Mouse (Mus musculus) intestine, embryonic 16.5 days (tissue): ENCODE data around the gene Zswim9. TPM values are rescaled to one million over a fixed set of nuclear protein-coding genes. Genes with fewer than 3 reads are reported as not detected.

ENCODE experiments used
- ATAC-seq: fragments of 200-750 bp; cut with Nextera tagmentation; 2 replicates; pipeline ENCODE4 v1.8.0; 2017; ENCODE audit warnings: moderate TSS enrichment, moderate library complexity
- H3K27ac ChIP-seq: fragments of 300-500 bp; sonication (generic); 2 replicates; pipeline ENCODE4 v1.5.1; 2014; ENCODE audit warnings: mild to moderate bottlenecking, low read length
- H3K27me3 ChIP-seq: fragments of 300-500 bp; sonication (generic); replicated peaks from 2 replicates; pipeline ENCODE4 v1.6.1; 2014; ENCODE audit warnings: low read length, control low read depth, mixed read lengths; ENCODE audit not compliant: control insufficient read depth, insufficient read depth
- H3K36me3 ChIP-seq: fragments of 300-500 bp; sonication (generic); 2 replicates; pipeline ENCODE4 v1.6.1; 2014; ENCODE audit warnings: low read length, control low read depth; ENCODE audit not compliant: control insufficient read depth, insufficient read depth
- H3K4me1 ChIP-seq: fragments of 300-500 bp; sonication (generic); 2 replicates; pipeline ENCODE4 v1.6.1; 2014; ENCODE audit warnings: low read length, control low read depth, mixed read lengths; ENCODE audit not compliant: control insufficient read depth, insufficient read depth
- H3K4me2 ChIP-seq: fragments of 300-500 bp; sonication (generic); 2 replicates; pipeline ENCODE4 v1.6.1; 2014; ENCODE audit warnings: low read depth, low read length, control low read depth
- H3K4me3 ChIP-seq: fragments of 300-500 bp; sonication (generic); 2 replicates; pipeline ENCODE4 v1.5.1; 2014; ENCODE audit warnings: mild to moderate bottlenecking, low read length
- H3K9ac ChIP-seq: fragments of 300-500 bp; sonication (generic); 2 replicates; pipeline ENCODE4 v1.6.1; 2014; ENCODE audit warnings: low read depth, low read length
- H3K9me3 ChIP-seq: fragments of 300-500 bp; sonication (generic); 2 replicates; pipeline ENCODE4 v1.6.1; 2016; ENCODE audit warnings: low read length, control low read depth; ENCODE audit not compliant: control insufficient read depth
- WGBS: fragments of 180-500 bp; shearing (Covaris S2); extraction: QIAGEN DNeasy Blood & Tissue Kit; methylation state at CpG from one replicate; pipeline ENCODE4 v1.1.7; 2014; 5-methylcytosine and 5-hydroxymethylcytosine counted together
- polyA plus RNA-seq: library from polyadenylated mRNA; unstranded; fragments of >200 nt; fragmentation: Nextera tagmentation; extraction: Ambion mirVana; gene quantifications from 2 replicates; pipeline ENCODE4 v1.2.1, GENCODE M21; 2015

Zswim9 gene
- polyA plus RNA-seq, result 5.2 and 5.3 TPM in 2 replicates

GRCm38 (mm10) chr7:13278308-13278891 is at the start of gene Zswim9:
Gene Zswim9, minus strand, starts transcription at chr7:13278721.
- no peaks in the 10 kb centered on the region for H3K9me3 ChIP-seq
- WGBS, result under 1% methylated on average over 37 of the region's 39 CpGs

GRCm38 (mm10) chr7:13324316-13324715 is 45.8 kb upstream of the Zswim9 start, which contains the start of gene Pla2g4c:
Gene Pla2g4c, plus strand, starts transcription at chr7:13324655.
- Histone ChIP-seq H3K9ac (no peak within 1 kb of the TSS), H3K36me3 (no peaks in the 10 kb centered on the region), H3K27me3 (no peaks in the 10 kb centered on the region), H3K4me2 (no peak within 1 kb of the TSS), H3K4me1 (no peaks in the 10 kb centered on the region), H3K4me3 (no peak within 1 kb of the TSS), H3K27ac (no peak within 1 kb of the TSS), H3K9me3 (no peaks in the 10 kb centered on the region)
- no peak for ATAC-seq
- 77% methylated on average over 2 of the region's 2 CpGs for WGBS

More at GRCm38 (mm10) chr7:13278308-13278891, at the start of gene Zswim9:
- ATAC-seq, result peak; percentile 99
- H3K27ac ChIP-seq, result peak within 1 kb of the TSS; percentile 86
- H3K4me3 ChIP-seq, result peak within 1 kb of the TSS; percentile 74
- peak within 1 kb of the TSS; percentile 85 for H3K9ac ChIP-seq
- peaks cover 3% of the 10 kb centered on the region for H3K4me1 ChIP-seq
- peaks cover 8% of the 10 kb centered on the region for H3K36me3 ChIP-seq
- H3K4me2 ChIP-seq, result peak within 1 kb of the TSS; percentile 72
- H3K27me3 ChIP-seq, result no peaks in the 10 kb centered on the region

GRCm38 (mm10) chr7:13321424-13321823 is 42.9 kb upstream of the Zswim9 start:
- no peaks in the 10 kb centered on the region for H3K27me3 ChIP-seq
- H3K9ac ChIP-seq, result no peak overlapping the region
- H3K36me3 ChIP-seq, result no peaks in the 10 kb centered on the region
- no peak overlapping the region for H3K4me3 ChIP-seq
- H3K9me3 ChIP-seq, result no peaks in the 10 kb centered on the region
- ATAC-seq, result no peak
- WGBS, result 86% methylated on average over 3 of the region's 3 CpGs
- H3K4me2 ChIP-seq, result no peak overlapping the region
- no peak overlapping the region for H3K27ac ChIP-seq
- H3K4me1 ChIP-seq, result no peaks in the 10 kb centered on the region

GRCm38 (mm10) chr7:13314095-13314597 is 35.6 kb upstream of the Zswim9 start:
- H3K4me1 ChIP-seq, result no peaks in the 10 kb centered on the region
- H3K9ac ChIP-seq, result no peak overlapping the region
- no peak overlapping the region for H3K4me2 ChIP-seq
- no peak for ATAC-seq
- H3K4me3 ChIP-seq, result no peak overlapping the region
- 72% methylated on average over 5 of the region's 5 CpGs for WGBS
- H3K27me3 ChIP-seq, result no peaks in the 10 kb centered on the region
- H3K36me3 ChIP-seq, result peaks cover 9% of the 10 kb centered on the region; the same call in 1 of the 2 replicates
- H3K9me3 ChIP-seq, result no peaks in the 10 kb centered on the region
- H3K27ac ChIP-seq, result no peak overlapping the region

- Histone ChIP-seq H3K4me3 (no peak overlapping the region), H3K4me2 (no peak overlapping the region), H3K4me1 (no peaks in the 10 kb centered on the region), H3K36me3 (peaks cover 16% of the 10 kb centered on the region), H3K9ac (no peak overlapping the region), H3K27ac (no peak overlapping the region), H3K9me3 (no peaks in the 10 kb centered on the region), H3K27me3 (no peaks in the 10 kb centered on the region)
- WGBS, result 97% methylated on average over 4 of the region's 4 CpGs
- ATAC-seq, result no peak
These were observed 32.9 kb upstream of the Zswim9 start for GRCm38 (mm10) chr7:13311401-13311800.

- H3K36me3 ChIP-seq, result peaks cover 18% of the 10 kb centered on the region
- 87% methylated on average over 6 of the region's 6 CpGs for WGBS
These were observed 32.1 kb upstream of the Zswim9 start for GRCm38 (mm10) chr7:13310493-13311199.

GRCm38 (mm10) chr7:13309407-13309806 is 30.9 kb upstream of the Zswim9 start:
- no peak overlapping the region for H3K4me2 ChIP-seq
- no peak for ATAC-seq
- WGBS, result 92% methylated on average over 2 of the region's 2 CpGs

More at GRCm38 (mm10) chr7:13310493-13311199, 32.1 kb upstream of the Zswim9 start:
- ATAC-seq, result no peak
- Histone ChIP-seq H3K4me1 (no peaks in the 10 kb centered on the region), H3K9me3 (no peaks in the 10 kb centered on the region), H3K4me3 (no peak overlapping the region), H3K9ac (no peak overlapping the region), H3K27ac (no peak overlapping the region), H3K4me2 (no peak overlapping the region), H3K27me3 (no peaks in the 10 kb centered on the region)

GRCm38 (mm10) chr7:13303372-13303771 is 24.9 kb upstream of the Zswim9 start:
- Histone ChIP-seq H3K9ac (no peak overlapping the region), H3K4me1 (no peaks in the 10 kb centered on the region), H3K27ac (no peak overlapping the region), H3K4me2 (no peak overlapping the region), H3K27me3 (no peaks in the 10 kb centered on the region), H3K9me3 (no peaks in the 10 kb centered on the region), H3K36me3 (peaks cover 18% of the 10 kb centered on the region), H3K4me3 (no peak overlapping the region)
- ATAC-seq, result no peak

More at GRCm38 (mm10) chr7:13309407-13309806, 30.9 kb upstream of the Zswim9 start:
- Histone ChIP-seq H3K27ac (no peak overlapping the region), H3K9me3 (no peaks in the 10 kb centered on the region), H3K4me3 (no peak overlapping the region), H3K4me1 (no peaks in the 10 kb centered on the region), H3K36me3 (peaks cover 20% of the 10 kb centered on the region), H3K27me3 (no peaks in the 10 kb centered on the region), H3K9ac (no peak overlapping the region)

GRCm38 (mm10) chr7:13302780-13303179 is 24.3 kb upstream of the Zswim9 start:
- Histone ChIP-seq H3K4me1 (no peaks in the 10 kb centered on the region), H3K27me3 (no peaks in the 10 kb centered on the region), H3K4me2 (no peak overlapping the region), H3K4me3 (no peak overlapping the region), H3K27ac (no peak overlapping the region), H3K9ac (no peak overlapping the region), H3K36me3 (peaks cover 16% of the 10 kb centered on the region), H3K9me3 (no peaks in the 10 kb centered on the region)
- WGBS, result 83% methylated on average over 2 of the region's 2 CpGs
- no peak for ATAC-seq
